Mouse (Mus musculus) heart, embryonic 14.5 days (tissue): ENCODE measurements at regions not wholly inside any gene's neighbourhood (a gene's known extent, or its start where the extent isn't known, plus 50 kb on each side); places are given as distances from the start of the nearest gene placed in this dataset.

Experiments
- ATAC-seq: fragments of 200-750 bp; cut with Nextera tagmentation; 2 replicates; pipeline ENCODE4 v1.8.0; 2017; ENCODE audit warnings: low read depth, moderate TSS enrichment; ENCODE audit not compliant: insufficient number of reproducible peaks, insufficient read depth, low FRiP score
- H3K27ac ChIP-seq, 2 experiments: fragments of 200-500 bp in 1 of 2; fragments of 300-500 bp in 1 of 2; sonication (generic) in 1 of 2; replicated peaks in 1 of 2; 2 replicates each; pipeline ENCODE4 v1.5.1; 2012 to 2014; ENCODE audit warnings: low read depth in 2 of 2, low read length in 2 of 2, control low read depth in 1 of 2, mild to moderate bottlenecking in 1 of 2, mixed read lengths in 1 of 2; ENCODE audit not compliant: control insufficient read depth in 1 of 2, insufficient read depth in 1 of 2
- H3K27me3 ChIP-seq: fragments of 300-500 bp; sonication (generic); 2 replicates; pipeline ENCODE4 v1.6.1; 2014; ENCODE audit warnings: mild to moderate bottlenecking, low read length, control low read depth; ENCODE audit not compliant: control insufficient read depth, insufficient read depth
- H3K36me3 ChIP-seq: fragments of 300-500 bp; sonication (generic); 2 replicates; pipeline ENCODE4 v1.6.1; 2014; ENCODE audit warnings: mild to moderate bottlenecking, control low read depth, low read length, mixed read lengths; ENCODE audit not compliant: control insufficient read depth, insufficient read depth
- H3K4me1 ChIP-seq, 2 experiments: fragments of 200-500 bp in 1 of 2; fragments of 300-500 bp in 1 of 2; sonication (generic) in 1 of 2; 2 replicates each; pipeline ENCODE4 v1.6.1; 2012 to 2014; ENCODE audit warnings: low read length in 2 of 2, control low read depth in 1 of 2, mixed read lengths in 1 of 2; ENCODE audit not compliant: control insufficient read depth in 2 of 2, insufficient read depth in 2 of 2
- H3K4me2 ChIP-seq: fragments of 300-500 bp; sonication (generic); 2 replicates; pipeline ENCODE4 v1.6.1; 2014; ENCODE audit warnings: mild to moderate bottlenecking, low read length
- H3K4me3 ChIP-seq, 2 experiments: fragments of 200-500 bp in 1 of 2; fragments of 300-500 bp in 1 of 2; sonication (generic) in 1 of 2; 2 replicates each; pipeline ENCODE4 v1.5.1; 2012 to 2014; ENCODE audit warnings: low read length in 2 of 2, mild to moderate bottlenecking in 2 of 2, control low read depth in 1 of 2, low read depth in 1 of 2, moderate library complexity in 1 of 2; ENCODE audit not compliant: control insufficient read depth in 1 of 2, insufficient read depth in 1 of 2
- H3K9ac ChIP-seq: fragments of 300-500 bp; sonication (generic); 2 replicates; pipeline ENCODE4 v1.6.1; 2014; ENCODE audit warnings: mild to moderate bottlenecking, low read length
- H3K9me3 ChIP-seq: fragments of 300-500 bp; sonication (generic); 2 replicates; pipeline ENCODE4 v1.6.1; 2016; ENCODE audit warnings: low read length, control low read depth; ENCODE audit not compliant: control insufficient read depth
- WGBS: fragments of 180-500 bp; shearing (Covaris S2); extraction: QIAGEN DNeasy Blood & Tissue Kit; methylation state at CpG from one replicate; pipeline ENCODE4 v1.1.7; 2014; 5-methylcytosine and 5-hydroxymethylcytosine counted together

DNA sequence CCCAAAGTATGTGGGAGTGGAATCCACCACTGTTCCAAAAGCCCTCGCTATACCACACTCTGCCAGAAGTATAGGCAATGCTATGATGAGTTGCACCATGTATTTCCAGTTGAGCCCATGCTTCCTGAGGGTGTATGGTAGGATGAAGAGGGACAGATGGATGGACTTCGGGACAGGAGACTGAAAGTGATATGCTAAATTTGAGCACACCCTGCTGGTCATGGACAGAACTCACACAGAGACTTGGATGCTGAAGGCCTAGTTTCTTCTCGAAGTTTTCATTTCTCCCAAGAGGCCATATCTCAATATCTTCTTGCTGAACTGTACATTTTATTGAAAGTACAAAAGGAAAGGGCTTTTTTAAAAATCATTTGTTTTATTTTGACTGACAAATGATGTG lies 70.9 kb upstream of the Zic4 start:
- no peaks in the 10 kb centered on the region for H3K27me3 ChIP-seq
- no peak for ATAC-seq

More for the DNA sequence above, 70.9 kb upstream of the Zic4 start:
- 62% methylated on average over 3 of the region's 3 CpGs for WGBS
- Histone ChIP-seq H3K4me3 (no peak overlapping the region), H3K4me2 (no peak overlapping the region), H3K36me3 (no peaks in the 10 kb centered on the region), H3K9me3 (no peaks in the 10 kb centered on the region), H3K27ac (no peak overlapping the region), H3K9ac (no peak overlapping the region), H3K4me1 (no peaks in the 10 kb centered on the region)
